Mouse (Mus musculus): Measurements from ENCODE around the gene Ntn1.

The Ntn1 gene

GRCm38 (mm10) chr11:68384592-68385020 lies 16.0 kb downstream of the Ntn1 start:
- in situ Hi-C loops (cut with MboI; ENCODE audit: low sequenced_read_pairs): no loop called here

- in situ Hi-C loops (cut with MboI; ENCODE audit: low sequenced_read_pairs): no loop called here
Observed at GRCm38 (mm10) chr11:68384131-68384530, 16.5 kb downstream of the Ntn1 start.

GRCm38 (mm10) chr11:68383519-68383918 lies 17.1 kb downstream of the Ntn1 start:
- in situ Hi-C loops (cut with MboI; ENCODE audit: low sequenced_read_pairs): no loop called here

GRCm38 (mm10) chr11:68381833-68382232 lies 18.8 kb downstream of the Ntn1 start:
- in situ Hi-C loops (cut with MboI; ENCODE audit: low sequenced_read_pairs): no loop called here

GRCm38 (mm10) chr11:68381318-68381717 lies 19.3 kb downstream of the Ntn1 start:
- in situ Hi-C loops (cut with MboI; ENCODE audit: low sequenced_read_pairs): no loop called here

GRCm38 (mm10) chr11:68378946-68379764 lies 21.5 kb downstream of the Ntn1 start:
- in situ Hi-C loops (cut with MboI; ENCODE audit: low sequenced_read_pairs): no loop called here

- in situ Hi-C loops (cut with MboI; ENCODE audit: low sequenced_read_pairs): no loop called here
Observed at GRCm38 (mm10) chr11:68378419-68378818, 22.2 kb downstream of the Ntn1 start.

- in situ Hi-C loops (cut with MboI; ENCODE audit: low sequenced_read_pairs): no loop called here
Observed at GRCm38 (mm10) chr11:68373105-68373504, 27.5 kb downstream of the Ntn1 start.

GRCm38 (mm10) chr11:68371609-68372008 lies 29.0 kb downstream of the Ntn1 start:
- in situ Hi-C loops (cut with MboI; ENCODE audit: low sequenced_read_pairs): no loop called here

- in situ Hi-C loops (cut with MboI; ENCODE audit: low sequenced_read_pairs): no loop called here
Observed at GRCm38 (mm10) chr11:68356901-68357300, 43.7 kb downstream of the Ntn1 start.

GRCm38 (mm10) chr11:68355561-68355960 lies 45.1 kb downstream of the Ntn1 start:
- in situ Hi-C loops (cut with MboI; ENCODE audit: low sequenced_read_pairs): no loop called here

GRCm38 (mm10) chr11:68354848-68355247 lies 45.8 kb downstream of the Ntn1 start:
- in situ Hi-C loops (cut with MboI; ENCODE audit: low sequenced_read_pairs): no loop called here

- in situ Hi-C loops (cut with MboI; ENCODE audit: low sequenced_read_pairs): no loop called here
Observed at GRCm38 (mm10) chr11:68352236-68352635, 48.4 kb downstream of the Ntn1 start.

GRCm38 (mm10) chr11:68348851-68349250 lies 51.8 kb downstream of the Ntn1 start:
- in situ Hi-C loops (cut with MboI; ENCODE audit: low sequenced_read_pairs): no loop called here

GRCm38 (mm10) chr11:68348083-68348482 lies 52.5 kb downstream of the Ntn1 start:
- in situ Hi-C loops (cut with MboI; ENCODE audit: low sequenced_read_pairs): no loop called here

GRCm38 (mm10) chr11:68347508-68347907 lies 53.1 kb downstream of the Ntn1 start:
- in situ Hi-C loops (cut with MboI; ENCODE audit: low sequenced_read_pairs): no loop called here

- in situ Hi-C loops (cut with MboI; ENCODE audit: low sequenced_read_pairs): no loop called here
Observed at GRCm38 (mm10) chr11:68346099-68346498, 54.5 kb downstream of the Ntn1 start.

GRCm38 (mm10) chr11:68344221-68344620 lies 56.4 kb downstream of the Ntn1 start:
- in situ Hi-C loops (cut with MboI; ENCODE audit: low sequenced_read_pairs): no loop called here

- in situ Hi-C loops (cut with MboI; ENCODE audit: low sequenced_read_pairs): no loop called here
Observed at GRCm38 (mm10) chr11:68342761-68343160, 57.9 kb downstream of the Ntn1 start.

GRCm38 (mm10) chr11:68342003-68342400 lies 58.6 kb downstream of the Ntn1 start:
- in situ Hi-C loops (cut with MboI; ENCODE audit: low sequenced_read_pairs): no loop called here

- in situ Hi-C loops (cut with MboI; ENCODE audit: low sequenced_read_pairs): no loop called here
Observed at GRCm38 (mm10) chr11:68341111-68342002, 59.3 kb downstream of the Ntn1 start.

GRCm38 (mm10) chr11:68340366-68340765 lies 60.3 kb downstream of the Ntn1 start:
- in situ Hi-C loops (cut with MboI; ENCODE audit: low sequenced_read_pairs): no loop called here

All from CH12F3 (cell line).